Mouse (Mus musculus) layer of hippocampus, postnatal 36 days (tissue): Measurements from ENCODE around the gene Dusp11. TPM values are rescaled to one million over a fixed set of nuclear protein-coding genes. Genes with fewer than 3 reads are reported as not detected.
"Not testable (repeated sequence)": the region's sequence is repeated elsewhere in the genome, so short reads cannot be mapped to it uniquely, and the experiment has no call there.

Experiments
- DNase-seq, 2 experiments: peaks; one replicate each; pipeline ENCODE4 v3.0.0; 2022
- total RNA-seq, 2 experiments: library from RNA; stranded (reverse); gene quantifications; 2 replicates each; pipeline ENCODE4 v1.2.3; 2021

Dusp11 gene
- total RNA-seq, 2 experiments from 2014 or later, result 87.0 to 106 TPM

DNA sequence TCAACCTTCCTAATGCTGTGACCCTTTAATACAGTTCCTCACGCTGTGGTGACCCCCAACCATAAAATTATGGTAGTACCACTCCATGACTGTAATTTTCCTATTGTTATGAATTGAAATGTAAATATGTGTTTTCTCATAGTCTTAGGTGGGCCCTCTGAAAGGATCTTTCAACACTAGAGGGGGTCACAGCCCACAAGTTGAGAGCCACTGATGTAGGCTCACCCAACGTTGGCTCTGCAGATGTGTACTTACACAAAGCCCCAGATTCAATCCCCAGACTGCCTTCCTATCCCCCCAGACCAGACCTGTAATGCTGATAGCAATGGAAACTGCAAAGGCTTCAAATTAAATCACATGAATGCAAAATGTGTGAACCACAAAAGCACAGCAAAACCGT lies 25.8 kb downstream of the Dusp11 start:
- no peak for DNase-seq

DNA sequence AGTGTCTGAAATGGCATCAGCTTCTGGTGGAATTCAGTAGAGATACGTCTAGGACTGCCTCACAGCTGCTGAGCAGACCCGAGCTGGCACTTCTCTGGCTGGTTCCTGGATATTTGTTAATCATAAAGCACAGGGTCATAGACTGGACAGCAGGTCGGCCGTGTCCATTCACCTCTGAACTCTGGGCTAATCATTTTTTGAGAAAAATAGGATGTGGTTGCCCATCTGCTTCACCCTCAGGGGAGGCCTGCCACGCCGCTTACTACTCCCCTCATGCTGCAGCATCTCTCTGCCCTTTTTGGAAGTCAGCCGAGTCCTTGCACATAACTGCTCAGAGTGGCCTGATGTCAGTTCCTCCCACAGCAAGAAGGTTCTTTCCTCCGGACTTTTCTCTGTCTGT lies 27.4 kb downstream of the Dusp11 start:
- no peak for DNase-seq

DNA sequence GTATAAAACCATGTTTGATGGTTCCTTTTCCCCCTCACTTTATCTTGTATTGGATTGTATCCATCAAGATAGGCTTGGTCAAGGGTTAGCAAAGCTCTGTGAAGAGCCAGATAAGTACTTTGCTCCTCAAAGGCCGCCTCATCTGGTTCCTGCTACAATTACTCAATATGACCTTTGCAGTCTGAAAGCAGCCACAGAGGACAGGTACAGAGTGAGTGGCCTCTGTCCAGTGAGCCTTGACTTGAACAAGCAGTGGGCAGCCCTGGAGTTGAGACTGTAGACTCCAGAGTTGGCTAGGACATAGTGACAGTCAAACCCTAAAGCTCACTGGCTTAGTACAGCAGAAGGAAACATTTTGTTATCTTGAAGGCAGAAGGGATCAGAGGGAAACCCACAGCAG lies 32.2 kb downstream of the Dusp11 start:
- DNase-seq, result no peak

DNA sequence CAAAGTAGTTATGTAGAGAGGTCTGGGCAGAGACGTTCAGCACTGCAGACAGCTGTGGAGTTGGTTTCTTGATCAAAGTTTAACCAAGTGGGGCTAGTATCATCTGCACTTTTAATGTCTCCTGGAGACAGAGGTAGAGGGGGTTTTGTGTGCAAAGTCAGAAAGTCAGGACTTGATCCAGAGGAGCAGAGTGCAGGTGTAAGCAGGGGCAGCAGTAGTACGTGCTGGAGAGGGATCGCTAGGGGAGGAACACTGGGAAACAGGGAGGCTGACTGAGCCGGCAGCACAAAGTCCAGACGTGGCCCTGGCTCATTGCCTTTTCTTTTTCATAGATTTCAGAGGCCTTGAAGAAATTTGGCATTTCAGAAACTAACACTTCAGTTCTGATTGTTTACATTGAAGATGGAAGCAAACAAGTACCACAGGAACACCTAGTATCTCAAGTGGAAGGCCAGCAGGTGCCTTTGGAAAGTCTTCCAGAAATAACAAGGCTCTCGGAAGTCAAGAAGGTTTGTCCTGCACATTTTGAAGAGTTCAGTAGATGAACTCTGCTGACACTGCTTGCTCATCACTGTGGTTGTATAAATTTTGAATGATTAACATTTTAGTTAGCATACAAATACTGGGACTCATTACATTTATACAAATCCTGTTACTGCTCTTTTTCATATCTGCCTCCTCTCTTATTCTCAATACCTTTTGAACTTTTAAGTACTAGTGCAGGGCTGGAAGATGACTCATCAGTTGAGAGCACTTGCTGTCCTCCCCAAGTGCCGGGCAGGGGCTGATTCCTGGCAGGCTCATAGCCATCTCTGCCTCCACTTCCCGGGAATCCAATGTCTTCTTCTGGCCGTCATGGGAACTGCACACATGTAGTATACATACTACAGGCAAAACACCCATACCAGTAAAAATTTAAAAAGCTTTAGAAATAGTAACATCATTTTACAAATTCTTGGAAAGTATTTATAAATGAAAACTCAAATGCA lies 33.7 kb downstream of the Dusp11 start:
- no peak for DNase-seq

DNA sequence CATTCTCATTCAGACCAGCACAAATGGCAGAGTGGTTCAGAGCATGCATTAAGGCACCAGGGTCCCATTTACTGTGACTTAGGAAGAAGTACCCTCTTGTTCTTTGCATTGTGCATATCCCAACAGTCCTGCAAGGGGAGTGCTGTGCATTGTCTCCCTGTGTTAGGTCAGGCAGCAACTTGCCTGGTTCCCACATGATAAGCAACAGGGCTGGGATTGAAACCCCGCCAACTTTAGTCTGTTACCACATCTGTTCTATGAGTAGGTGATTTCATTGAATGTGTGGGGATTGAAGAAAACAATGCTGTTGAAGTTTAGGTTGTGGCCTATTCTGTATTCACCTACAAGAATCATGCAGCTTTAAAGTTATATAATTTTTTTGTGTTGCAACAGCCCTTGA lies 34.8 kb downstream of the Dusp11 start:
- no peak for DNase-seq

DNA sequence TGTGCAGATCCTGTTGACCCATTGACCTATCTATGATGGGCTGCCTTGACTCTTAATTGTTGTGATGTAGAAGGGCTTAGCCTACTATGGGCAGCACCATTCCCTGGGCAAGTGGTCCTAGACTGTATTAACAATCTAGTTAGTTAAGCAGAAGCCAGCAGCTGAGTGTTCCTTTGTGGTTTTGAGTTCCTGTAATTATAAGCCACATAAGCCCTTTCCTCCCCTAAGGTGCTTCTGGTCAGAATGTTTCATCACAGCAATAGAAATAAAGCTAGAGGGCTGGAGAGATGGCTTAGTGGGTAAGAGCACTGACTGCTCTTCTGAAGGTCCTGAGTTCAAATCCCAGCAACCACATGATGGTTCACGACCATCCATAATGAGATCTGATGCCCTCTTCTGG lies 37.8 kb downstream of the Dusp11 start:
- no peak for DNase-seq

DNA sequence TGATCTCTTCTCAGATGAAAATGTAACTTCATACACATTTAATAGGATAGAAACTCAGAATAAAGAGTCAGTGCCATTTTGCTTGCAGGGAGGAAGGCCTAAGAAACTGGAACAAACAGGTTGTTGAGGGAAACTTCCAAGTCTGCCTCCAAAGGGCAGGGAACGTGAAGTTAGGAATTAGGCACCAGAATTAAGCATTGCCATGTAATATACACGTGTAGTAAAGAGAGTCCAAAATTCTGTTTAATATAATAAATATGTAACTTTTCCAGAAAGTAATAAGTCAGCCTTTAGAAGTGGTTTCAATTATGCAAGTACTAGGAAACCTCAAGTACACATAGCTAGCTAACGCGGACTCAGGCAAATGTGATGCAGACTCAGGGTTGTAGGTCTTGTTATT lies 42.1 kb downstream of the Dusp11 start:
- DNase-seq, result no peak

DNA sequence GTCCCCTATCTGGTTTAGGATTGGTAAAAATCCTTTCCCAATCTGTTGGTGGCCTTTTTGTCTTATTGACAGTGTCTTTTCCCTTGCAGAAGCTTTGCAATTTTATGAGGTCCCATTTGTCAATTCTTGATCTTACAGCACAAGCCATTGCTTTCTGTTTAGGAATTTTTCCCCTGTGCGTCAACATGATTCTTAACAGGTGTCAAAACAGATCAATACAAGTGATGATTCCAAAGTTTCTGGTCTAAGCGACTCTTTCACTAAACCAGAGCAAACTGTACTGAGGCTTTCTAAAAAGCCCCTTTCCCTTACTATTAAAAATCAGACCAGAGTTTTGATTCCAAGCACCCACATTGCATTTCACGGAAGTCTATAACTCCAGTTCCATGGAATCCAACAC lies 43.1 kb downstream of the Dusp11 start:
- DNase-seq, result not testable (repeated sequence)

DNA sequence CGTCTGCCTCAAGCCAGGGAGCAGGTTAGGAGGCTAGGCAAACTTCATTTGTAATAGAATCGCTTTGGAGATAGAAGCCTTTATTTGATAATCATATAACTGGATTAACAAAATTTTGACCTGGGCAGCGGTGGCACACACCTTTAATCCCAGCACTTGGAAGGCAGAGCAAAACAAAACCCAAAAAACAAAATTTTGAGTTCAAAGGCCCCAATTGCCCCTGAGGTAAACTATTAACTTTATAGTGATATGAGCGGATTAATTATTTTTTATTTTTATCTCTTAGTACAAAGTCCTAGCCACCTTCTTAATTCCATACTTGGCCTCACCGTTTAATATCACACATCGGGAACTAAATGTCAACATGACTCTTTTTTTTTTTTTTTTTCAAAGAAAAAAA lies 44.9 kb downstream of the Dusp11 start:
- no peak for DNase-seq

DNA sequence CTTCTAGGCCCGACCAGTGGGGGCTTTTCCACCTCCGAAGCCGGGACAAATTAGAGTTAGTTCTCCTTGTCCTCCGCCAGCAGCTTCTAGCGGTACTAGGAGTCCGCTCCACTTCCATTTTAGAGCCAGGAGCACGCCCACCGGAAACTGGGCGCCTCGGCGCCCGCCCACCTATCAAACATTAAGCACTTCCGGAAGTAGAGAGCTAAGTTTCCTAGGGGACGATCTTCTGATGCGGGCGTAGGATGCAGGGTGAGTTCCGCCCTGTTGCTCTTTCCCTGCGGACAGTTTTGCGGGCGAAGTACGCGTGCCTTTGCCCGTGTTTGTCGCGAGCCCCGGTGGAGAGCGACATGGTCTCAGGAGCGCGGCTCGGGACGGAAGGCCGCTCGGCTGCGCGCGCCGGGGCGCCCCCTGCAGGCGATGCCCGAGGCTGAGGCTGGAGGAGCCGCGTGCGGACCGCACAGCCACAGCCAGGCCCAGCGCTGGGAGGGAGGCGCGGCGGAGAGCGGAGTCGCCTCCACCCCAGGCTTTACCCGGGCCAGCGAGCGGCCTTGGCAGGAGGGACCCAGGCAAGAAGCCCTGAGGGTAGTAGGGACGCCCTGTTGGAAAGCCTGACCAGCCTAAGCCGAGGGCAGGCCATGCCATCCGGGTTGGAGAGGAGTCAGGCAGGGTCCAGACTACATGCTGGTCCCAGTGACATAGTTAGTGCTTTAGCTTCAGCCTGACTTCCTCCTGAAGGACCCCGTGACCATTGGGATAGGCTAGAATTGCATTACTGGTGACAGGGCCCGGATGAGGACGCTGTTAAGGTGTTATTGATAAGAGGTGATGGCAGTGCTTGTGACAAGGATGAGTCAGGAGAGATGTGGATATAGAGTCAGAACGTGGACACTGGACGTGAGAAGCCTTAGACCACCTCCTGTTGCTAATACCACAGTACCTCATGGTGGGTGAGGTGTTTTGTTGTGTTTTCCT lies 45.6 kb downstream of the Dusp11 start, which contains the start of gene Nat8f1:
Gene Nat8f1, minus strand, starts transcription at position 149 of the 975 bp plus-strand sequence.
- DNase-seq, result peak; percentile 90

DNA sequence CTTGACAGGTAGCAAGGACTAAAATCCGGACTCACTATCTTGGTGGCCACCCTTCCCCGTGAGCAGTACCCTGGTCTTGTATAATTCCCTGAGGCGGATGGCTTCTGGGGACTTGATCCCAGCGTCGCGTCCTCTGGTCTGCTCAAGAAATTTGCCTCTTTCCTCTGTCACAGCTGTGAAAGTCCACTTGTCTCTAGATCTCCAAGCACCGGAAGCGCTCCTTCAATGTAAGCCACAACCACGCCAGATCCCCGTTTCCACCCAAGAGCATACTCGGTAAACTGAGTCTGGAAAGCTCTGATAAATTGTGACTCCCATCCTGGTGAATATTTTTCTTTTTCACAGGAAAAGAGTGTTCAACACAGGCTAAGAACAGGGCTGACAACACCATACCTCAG lies 46.3 kb downstream of the Dusp11 start:
- peak in 1 of 2 experiments; percentile 20 for DNase-seq

DNA sequence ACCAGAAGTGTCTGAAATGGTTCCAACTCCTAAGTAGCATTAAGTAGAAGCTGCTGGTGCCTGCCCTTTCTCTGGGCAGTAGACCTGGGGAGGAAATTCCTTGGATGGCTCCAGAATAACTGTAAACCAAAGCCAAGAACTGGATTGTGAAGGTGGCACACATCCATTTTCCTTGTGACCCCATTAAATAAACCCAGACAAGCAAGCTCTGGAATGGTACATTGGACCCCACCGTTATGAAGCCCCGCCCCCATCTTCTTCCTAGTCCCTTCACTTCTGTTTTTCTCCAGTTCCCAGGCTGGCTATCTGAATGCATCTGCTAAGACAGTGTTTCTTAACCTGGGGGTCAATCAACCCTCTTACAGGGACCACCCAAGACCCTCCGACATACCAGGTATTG lies 49.9 kb downstream of the Dusp11 start, which contains the start of gene Tprkb:
Gene Tprkb, plus strand, starts transcription at position 279 of the 400 bp plus-strand sequence.
- DNase-seq, result no peak

DNA sequence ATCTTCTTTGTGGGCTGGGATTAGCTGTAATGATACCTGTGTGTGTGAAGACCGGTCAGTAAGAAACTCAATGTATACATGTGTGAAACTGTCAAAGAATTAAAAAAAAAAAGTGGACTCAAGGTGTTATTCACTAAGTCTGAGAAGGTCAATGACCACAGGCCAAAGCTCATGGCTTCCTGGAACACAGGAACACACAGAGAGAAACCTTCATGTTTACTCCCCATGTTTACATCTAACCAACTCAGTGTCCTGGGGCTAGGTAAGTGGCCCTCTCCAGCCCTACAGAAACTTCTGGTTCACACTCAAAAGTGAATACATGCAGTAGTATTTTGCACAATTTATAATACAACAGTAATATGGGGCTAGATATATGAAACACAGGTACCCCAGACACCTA lies 51.8 kb downstream of the Dusp11 start:
- no peak for DNase-seq

DNA sequence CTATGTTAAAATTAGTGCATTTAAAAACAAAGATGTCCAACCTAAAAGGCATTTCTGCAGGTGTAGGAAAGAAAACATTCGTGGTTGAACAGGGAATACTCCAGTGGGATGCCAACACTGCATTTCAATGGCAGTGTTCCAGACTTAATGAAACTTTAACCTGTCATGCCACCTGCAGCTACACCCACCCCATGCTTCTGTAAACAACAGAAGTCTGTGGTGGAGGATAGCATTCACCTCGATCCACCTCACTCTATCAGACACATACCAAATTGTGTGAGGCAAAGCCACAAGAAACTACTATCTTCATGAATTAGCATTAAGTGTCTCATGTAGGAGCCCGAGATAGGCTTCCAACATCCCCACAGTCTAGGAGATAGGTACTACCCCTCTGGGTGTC lies 53.1 kb downstream of the Dusp11 start:
- DNase-seq, result no peak

DNA sequence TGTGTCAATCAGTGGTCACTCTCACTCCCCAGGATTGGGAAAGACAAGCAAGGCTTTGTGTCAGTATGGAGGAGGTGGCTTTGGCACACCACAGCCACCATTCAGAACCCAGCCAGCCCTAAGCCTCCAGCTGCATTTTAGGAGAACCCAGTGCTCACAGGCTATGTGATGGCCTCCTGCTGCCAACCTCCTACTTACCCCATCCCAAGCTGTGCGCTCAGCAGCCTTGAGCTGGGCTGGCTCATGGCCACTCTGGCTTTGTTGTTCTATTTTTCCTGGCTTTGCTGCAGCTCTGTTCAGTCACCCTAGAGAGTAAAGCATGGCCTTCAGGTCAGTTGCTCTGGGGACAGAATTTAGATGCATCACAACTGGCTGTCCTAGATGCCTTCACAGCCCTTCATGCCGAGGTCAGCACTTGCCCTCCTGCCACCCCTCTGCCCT lies 54.5 kb downstream of the Dusp11 start:
- peak; percentile 67 to 74 for DNase-seq

DNA sequence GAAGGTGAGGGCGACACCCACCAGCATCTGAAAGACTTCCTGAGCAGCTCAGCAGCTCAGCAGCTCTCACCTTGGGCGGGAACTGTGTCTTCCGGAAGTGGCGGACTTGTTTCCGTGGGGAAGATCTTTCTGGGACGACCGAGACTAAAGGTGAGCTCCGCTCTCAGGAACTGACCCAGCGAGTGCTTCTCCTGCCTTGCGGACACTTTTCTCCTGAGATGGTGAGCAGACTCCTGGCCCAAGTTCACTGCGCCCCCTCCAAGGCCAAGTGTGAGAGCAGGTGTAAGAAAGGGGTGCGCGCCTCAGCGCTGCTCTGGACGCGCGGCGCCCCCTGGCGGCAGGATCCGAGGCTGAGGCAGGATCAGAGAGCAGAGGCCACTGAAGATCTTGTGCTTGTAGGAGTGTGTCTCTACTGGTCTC lies 56.8 kb downstream of the Dusp11 start, which contains the start of gene Nat8f4:
Gene Nat8f4, minus strand, starts transcription at position 243 of the 420 bp plus-strand sequence.
- DNase-seq, result peak; percentile 81

DNA sequence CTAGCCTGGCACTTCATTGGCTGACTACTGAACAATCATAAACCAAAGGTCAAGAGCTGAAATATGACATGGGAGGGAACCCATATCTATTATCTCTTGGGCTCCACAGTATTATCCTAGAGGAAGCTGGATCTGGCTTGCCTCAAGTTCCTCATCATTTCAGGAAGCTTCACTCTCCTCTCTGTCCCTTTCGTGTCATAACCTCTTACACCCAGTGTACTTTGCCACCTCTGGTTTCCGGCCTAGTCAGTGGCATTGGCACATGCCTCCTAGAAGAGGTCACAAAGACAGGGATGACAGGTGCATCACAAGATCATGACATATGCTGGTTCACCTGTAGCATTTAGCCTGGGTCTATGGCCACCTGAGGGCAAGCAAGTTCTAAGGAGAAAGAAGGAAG lies 59.2 kb downstream of the Dusp11 start:
- no peak for DNase-seq

DNA sequence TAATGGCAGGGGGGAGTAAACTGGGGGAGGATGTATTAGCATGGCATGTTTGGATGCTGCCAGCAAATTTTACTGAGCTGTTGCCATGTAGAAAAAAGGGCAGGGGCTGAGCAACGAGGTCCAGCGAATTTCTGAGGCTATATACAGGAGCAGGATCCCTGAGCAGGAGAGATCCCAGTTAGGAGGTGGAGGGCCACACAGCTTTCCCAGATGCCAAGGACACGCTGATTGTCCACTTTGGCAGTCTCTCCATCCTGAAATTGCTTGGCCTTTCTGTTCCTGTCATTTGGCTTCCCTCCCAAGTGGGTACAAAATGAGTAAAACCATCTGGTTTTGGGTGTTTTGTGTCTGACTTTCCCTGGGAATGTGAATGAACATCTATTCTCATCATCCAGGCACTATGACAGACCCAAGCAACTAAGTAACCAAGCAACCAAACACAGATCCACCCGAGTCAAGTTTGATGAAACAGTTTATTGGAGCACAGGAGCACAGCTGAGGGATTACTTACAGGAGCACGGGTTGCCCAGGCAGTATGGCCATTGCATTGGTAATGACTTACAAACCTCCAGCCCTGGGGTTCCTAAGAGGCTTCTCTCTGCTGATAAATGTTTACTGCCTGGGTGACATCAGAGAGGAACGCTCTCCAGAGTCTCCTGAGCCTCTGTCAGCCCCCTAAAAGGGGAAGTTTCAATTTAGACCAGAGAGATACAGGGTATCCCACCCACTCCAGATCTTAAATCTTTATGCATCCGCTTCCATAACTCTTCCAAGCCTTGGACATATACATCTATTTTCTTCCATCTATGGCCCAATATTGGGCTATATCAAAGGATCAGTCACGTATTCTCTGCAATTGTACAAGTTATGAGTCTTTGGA lies 62.6 kb downstream of the Dusp11 start:
- peak; percentile 21 to 24 for DNase-seq

DNA sequence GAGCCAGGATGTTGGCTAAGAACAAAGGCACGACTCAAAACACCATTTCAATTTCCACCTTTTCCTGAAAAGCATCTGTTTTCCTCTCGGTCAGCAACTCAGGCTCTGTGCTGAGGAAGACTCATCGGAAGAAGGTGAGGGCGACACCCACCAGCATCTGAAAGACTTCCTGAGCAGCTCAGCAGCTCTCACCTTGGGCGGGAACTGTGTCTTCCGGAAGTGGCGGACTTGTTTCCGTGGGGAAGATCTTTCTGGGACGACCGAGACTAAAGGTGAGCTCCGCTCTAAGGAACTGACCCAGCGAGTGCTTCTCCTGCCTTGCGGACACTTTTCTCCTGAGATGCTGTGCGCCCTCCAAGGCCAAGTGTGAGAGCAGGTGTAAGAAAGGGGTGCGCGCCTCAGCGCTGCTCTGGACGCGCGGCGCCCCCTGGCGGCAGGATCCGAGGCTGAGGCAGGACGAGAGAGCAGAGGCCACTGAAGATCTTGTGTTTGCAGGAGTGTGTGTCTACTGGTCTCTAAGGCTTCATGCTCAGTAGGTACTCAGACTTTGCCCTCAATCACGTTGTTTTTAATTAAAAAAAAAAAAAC lies 66.3 kb downstream of the Dusp11 start:
- DNase-seq, result peak in 1 of 2 experiments; percentile 26
